Mouse (Mus musculus): Measurements from ENCODE around the gene Fbxw7. TPM values are rescaled to one million over a fixed set of nuclear protein-coding genes. Genes with fewer than 3 reads are reported as not detected.
A peak's percentile ranks its signal among the peaks of the same experiment; 100 is the strongest.

Gene Fbxw7
- total RNA-seq (2015) (7.5 and 8.4 TPM in 2 replicates), total RNA-seq (2017) (10.0 and 18.5 TPM in 2 replicates)

- ATAC-seq (replicated peaks; ENCODE audit: poor library complexity), result no peak
These were observed at the start of gene Fbxw7 for GRCm38 (mm10) chr3:84814762-84815381. Gene Fbxw7 (plus strand): TSS chr3:84815268.

- ATAC-seq (replicated peaks; ENCODE audit: poor library complexity), result no peak
These were observed 46.1 kb upstream of the Fbxw7 start for GRCm38 (mm10) chr3:84768940-84769339.

GRCm38 (mm10) chr3:84769411-84769810 is 45.7 kb upstream of the Fbxw7 start:
- no peak for ATAC-seq (replicated peaks; ENCODE audit: poor library complexity)

GRCm38 (mm10) chr3:84770518-84770917 is 44.5 kb upstream of the Fbxw7 start:
- no peak for ATAC-seq (replicated peaks; ENCODE audit: poor library complexity)

GRCm38 (mm10) chr3:84771980-84772379 is 43.1 kb upstream of the Fbxw7 start:
- ATAC-seq (replicated peaks; ENCODE audit: poor library complexity), result peak; percentile 99

GRCm38 (mm10) chr3:84774246-84775066 is 40.6 kb upstream of the Fbxw7 start:
- ATAC-seq (replicated peaks; ENCODE audit: poor library complexity), result no peak

GRCm38 (mm10) chr3:84775067-84775423 is 40.0 kb upstream of the Fbxw7 start:
- no peak for ATAC-seq (replicated peaks; ENCODE audit: poor library complexity)

GRCm38 (mm10) chr3:84775577-84775976 is 39.5 kb upstream of the Fbxw7 start:
- no peak for ATAC-seq (replicated peaks; ENCODE audit: poor library complexity)

- ATAC-seq (replicated peaks; ENCODE audit: poor library complexity), result no peak
These were observed 39.0 kb upstream of the Fbxw7 start for GRCm38 (mm10) chr3:84776084-84776483.

GRCm38 (mm10) chr3:84787914-84788313 is 27.2 kb upstream of the Fbxw7 start:
- no peak for ATAC-seq (replicated peaks; ENCODE audit: poor library complexity)

GRCm38 (mm10) chr3:84804036-84804435 is 11.0 kb upstream of the Fbxw7 start:
- no peak for ATAC-seq (replicated peaks; ENCODE audit: poor library complexity)

GRCm38 (mm10) chr3:84806206-84806605 is 8.9 kb upstream of the Fbxw7 start:
- no peak for ATAC-seq (replicated peaks; ENCODE audit: poor library complexity)

GRCm38 (mm10) chr3:84807826-84808225 is 7.2 kb upstream of the Fbxw7 start:
- no peak for ATAC-seq (replicated peaks; ENCODE audit: poor library complexity)

GRCm38 (mm10) chr3:84808906-84809305 is 6.2 kb upstream of the Fbxw7 start:
- ATAC-seq (replicated peaks; ENCODE audit: poor library complexity), result no peak

GRCm38 (mm10) chr3:84810803-84811202 is 4.3 kb upstream of the Fbxw7 start:
- no peak for ATAC-seq (replicated peaks; ENCODE audit: poor library complexity)

GRCm38 (mm10) chr3:84813436-84814156 is 1.5 kb upstream of the Fbxw7 start:
- ATAC-seq (replicated peaks; ENCODE audit: poor library complexity), result peak; percentile 10

GRCm38 (mm10) chr3:84814157-84814761 is 809 bp upstream of the Fbxw7 start:
- peak; percentile 93 for ATAC-seq (replicated peaks; ENCODE audit: poor library complexity)

- peak; percentile 45 for ATAC-seq (replicated peaks; ENCODE audit: poor library complexity)
These were observed 393 bp downstream of the Fbxw7 start for GRCm38 (mm10) chr3:84815461-84815860.

- ATAC-seq (replicated peaks; ENCODE audit: poor library complexity), result no peak
These were observed 1.9 kb downstream of the Fbxw7 start for GRCm38 (mm10) chr3:84816951-84817350.

- ATAC-seq (replicated peaks; ENCODE audit: poor library complexity), result no peak
These were observed 5.7 kb downstream of the Fbxw7 start for GRCm38 (mm10) chr3:84820654-84821201.

GRCm38 (mm10) chr3:84825990-84826389 is 10.9 kb downstream of the Fbxw7 start:
- ATAC-seq (replicated peaks; ENCODE audit: poor library complexity), result peak; percentile 37; the same call in 1 of the 2 replicates
